Mouse (Mus musculus): ENCODE measurements around the gene Lsm12.

Gene Lsm12

DNA sequence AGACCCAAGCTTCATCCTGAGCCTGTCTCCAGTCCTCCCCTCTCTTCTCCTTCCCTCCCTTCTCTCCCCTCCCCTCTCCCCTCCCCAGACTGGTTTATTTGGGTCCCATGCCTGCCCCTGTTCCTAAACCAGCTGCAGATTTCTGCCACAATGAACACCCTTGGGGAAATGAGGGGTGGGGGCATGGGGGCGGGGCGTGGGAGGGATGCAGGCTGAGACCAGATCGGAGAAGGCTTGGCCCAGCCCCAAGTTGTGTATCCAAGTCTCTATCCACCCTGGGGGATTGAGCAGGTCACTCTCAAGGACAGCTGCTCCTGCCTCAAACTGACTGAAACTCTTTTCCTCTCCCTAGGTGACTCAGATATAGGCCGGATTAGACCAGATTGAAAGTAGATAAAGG is 50.6 kb downstream of the Lsm12 start:
- in situ Hi-C loops (cut with MboI; ENCODE audit: low sequenced_read_pairs) = no loop called here

DNA sequence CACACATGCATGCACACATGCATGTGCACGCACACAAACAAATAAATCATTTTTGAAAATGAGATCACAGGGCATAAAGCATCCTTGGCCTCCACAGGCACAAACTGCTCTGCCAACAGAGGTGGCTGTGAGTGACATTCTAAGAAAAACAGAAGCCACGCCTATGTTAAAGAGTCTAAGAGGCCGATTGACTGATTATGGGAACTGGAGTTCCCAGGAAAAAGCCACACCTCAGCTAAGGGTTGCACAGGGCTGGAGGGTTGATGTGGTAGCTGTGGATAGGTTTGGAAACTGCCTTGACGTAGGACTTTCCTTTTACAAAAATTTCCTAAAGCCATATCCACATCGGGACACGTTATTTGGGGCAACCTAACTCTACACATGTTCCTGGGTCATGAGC is 67.7 kb downstream of the Lsm12 start:
- in situ Hi-C loops (cut with MboI; ENCODE audit: low sequenced_read_pairs) = no loop called here

- in situ Hi-C loops (cut with MboI; ENCODE audit: low sequenced_read_pairs) = no loop called here
Measured at GRCm38 (mm10) chr11:102116241-102116640, 68.9 kb downstream of the Lsm12 start.
